Mouse (Mus musculus) cerebellum, adult 2 months (tissue): ENCODE measurements around the gene Tmem33.

Experiments used
- CTCF ChIP-seq: fragments of 200-500 bp; IDR thresholded peaks from 2 replicates; pipeline ENCODE4 v1.5.1; 2011; ENCODE audit warnings: low read depth, mild to moderate bottlenecking, control low read depth, low read length, moderate library complexity, borderline replicate concordance; ENCODE audit not compliant: insufficient read depth
- POLR2A ChIP-seq: fragments of 200-500 bp; IDR thresholded peaks from 2 replicates; pipeline ENCODE4 v1.6.1; 2011; ENCODE audit warnings: low read length, control low read depth, borderline replicate concordance; ENCODE audit not compliant: insufficient read depth

- no peak for TF ChIP-seq POLR2A
- no peak for TF ChIP-seq CTCF
Observed at GRCm38 (mm10) chr5:67279840-67280239, 19.5 kb downstream of the Tmem33 start.
